Mouse (Mus musculus): ENCODE measurements at regions not wholly inside any gene's neighbourhood (a gene's known extent, or its start where the extent isn't known, plus 50 kb on each side); places are given as distances from the start of the nearest gene placed in this dataset.

GRCm38 (mm10) chr2:160421216-160421911 is 54.5 kb upstream of the Mafb start:
- intact Hi-C loops (cut with DNase I) = no loop called here
- peak in 1 of 2 experiments; percentile 53 for DNase-seq (ENCODE audit: extremely low spot score in 1 of 2, low spot score in 2 of 2)

- intact Hi-C loops (cut with DNase I) = no loop called here
- DNase-seq (ENCODE audit: extremely low spot score in 1 of 2, low spot score in 2 of 2) = no peak
Measured at GRCm38 (mm10) chr2:160424491-160424890, 57.6 kb upstream of the Mafb start.

GRCm38 (mm10) chr2:160427431-160427830 is 60.6 kb upstream of the Mafb start:
- DNase-seq (ENCODE audit: extremely low spot score in 1 of 2, low spot score in 2 of 2) = no peak
- intact Hi-C loops (cut with DNase I) = no loop called here

- peak; percentile 59 to 90 for DNase-seq (ENCODE audit: extremely low spot score in 1 of 2, low spot score in 2 of 2)
- intact Hi-C loops (cut with DNase I) = no loop called here
Measured at GRCm38 (mm10) chr2:160433252-160433651, 66.4 kb upstream of the Mafb start.

GRCm38 (mm10) chr2:160434701-160435100 is 67.8 kb upstream of the Mafb start:
- intact Hi-C loops (cut with DNase I) = no loop called here
- DNase-seq (ENCODE audit: extremely low spot score in 1 of 2, low spot score in 2 of 2) = no peak

GRCm38 (mm10) chr2:160435622-160436021 is 68.8 kb upstream of the Mafb start:
- intact Hi-C loops (cut with DNase I) = no loop called here

GRCm38 (mm10) chr2:160439028-160439427 is 72.2 kb upstream of the Mafb start:
- intact Hi-C loops (cut with DNase I) = no loop called here
- no peak for DNase-seq (ENCODE audit: extremely low spot score in 1 of 2, low spot score in 2 of 2)

More at GRCm38 (mm10) chr2:160435622-160436021, 68.8 kb upstream of the Mafb start:
- DNase-seq (ENCODE audit: extremely low spot score in 1 of 2, low spot score in 2 of 2) = no peak

GRCm38 (mm10) chr2:160440236-160440635 is 73.4 kb upstream of the Mafb start:
- intact Hi-C loops (cut with DNase I) = no loop called here
- no peak for DNase-seq (ENCODE audit: extremely low spot score in 1 of 2, low spot score in 2 of 2)

GRCm38 (mm10) chr2:160451057-160451456 is 84.2 kb upstream of the Mafb start:
- DNase-seq (ENCODE audit: extremely low spot score in 1 of 2, low spot score in 2 of 2) = no peak
- intact Hi-C loops (cut with DNase I) = no loop called here

- intact Hi-C loops (cut with DNase I) = no loop called here
- DNase-seq (ENCODE audit: extremely low spot score in 1 of 2, low spot score in 2 of 2) = peak; percentile 36 to 80
Measured at GRCm38 (mm10) chr2:160451481-160452238, 84.8 kb upstream of the Mafb start.

GRCm38 (mm10) chr2:160452239-160452530 is 85.3 kb upstream of the Mafb start:
- no peak for DNase-seq (ENCODE audit: extremely low spot score in 1 of 2, low spot score in 2 of 2)
- intact Hi-C loops (cut with DNase I) = no loop called here

- DNase-seq (ENCODE audit: extremely low spot score in 1 of 2, low spot score in 2 of 2) = no peak
- intact Hi-C loops (cut with DNase I) = no loop called here
Measured at GRCm38 (mm10) chr2:160452730-160453129, 85.9 kb upstream of the Mafb start.

GRCm38 (mm10) chr2:160455617-160456016 is 88.8 kb upstream of the Mafb start:
- intact Hi-C loops (cut with DNase I) = no loop called here
- DNase-seq (ENCODE audit: extremely low spot score in 1 of 2, low spot score in 2 of 2) = no peak

- DNase-seq (ENCODE audit: extremely low spot score in 1 of 2, low spot score in 2 of 2) = no peak
- intact Hi-C loops (cut with DNase I) = no loop called here
Measured at GRCm38 (mm10) chr2:160456681-160457080, 89.8 kb upstream of the Mafb start.

- DNase-seq (ENCODE audit: extremely low spot score in 1 of 2, low spot score in 2 of 2) = no peak
- intact Hi-C loops (cut with DNase I) = no loop called here
Measured at GRCm38 (mm10) chr2:160471561-160471960, 104.7 kb upstream of the Mafb start.

GRCm38 (mm10) chr2:160476181-160476580 is 109.3 kb upstream of the Mafb start:
- intact Hi-C loops (cut with DNase I) = no loop called here
- DNase-seq (ENCODE audit: extremely low spot score in 1 of 2, low spot score in 2 of 2) = no peak

- intact Hi-C loops (cut with DNase I) = no loop called here
- no peak for DNase-seq (ENCODE audit: extremely low spot score in 1 of 2, low spot score in 2 of 2)
Measured at GRCm38 (mm10) chr2:160479240-160479639, 112.4 kb upstream of the Mafb start.

GRCm38 (mm10) chr2:160485097-160485496 is 118.2 kb upstream of the Mafb start:
- intact Hi-C loops (cut with DNase I) = no loop called here
- no peak for DNase-seq (ENCODE audit: extremely low spot score in 1 of 2, low spot score in 2 of 2)

- intact Hi-C loops (cut with DNase I) = no loop called here
- no peak for DNase-seq (ENCODE audit: extremely low spot score in 1 of 2, low spot score in 2 of 2)
Measured at GRCm38 (mm10) chr2:160485515-160485914, 118.7 kb upstream of the Mafb start.

GRCm38 (mm10) chr2:160499726-160500125 is 132.9 kb upstream of the Mafb start:
- no peak for DNase-seq (ENCODE audit: extremely low spot score in 1 of 2, low spot score in 2 of 2)
- intact Hi-C loops (cut with DNase I) = no loop called here

GRCm38 (mm10) chr2:160502901-160503300 is 136.0 kb upstream of the Mafb start:
- intact Hi-C loops (cut with DNase I) = no loop called here
- DNase-seq (ENCODE audit: extremely low spot score in 1 of 2, low spot score in 2 of 2) = no peak

Data from left cerebral cortex, postnatal 10 days (tissue).